Mouse (Mus musculus): ENCODE data around the gene Adck2. TPM values are rescaled to one million over a fixed set of nuclear protein-coding genes. Genes with fewer than 3 reads are reported as not detected.

Adck2 gene
- total RNA-seq, 2 experiments from 2014 or later: 30.7 to 35.1 TPM

- no peak for DNase-seq (ENCODE audit: low spot score in 2 of 2)
Observed at GRCm38 (mm10) chr6:39610207-39610606, 36.5 kb downstream of the Adck2 start.

GRCm38 (mm10) chr6:39611296-39611695 lies 37.6 kb downstream of the Adck2 start:
- DNase-seq (ENCODE audit: low spot score in 2 of 2): no peak

Other genes with a start within 250 kb of the Adck2 start
- 10 to 100 TPM; 65.9 to 71.6 TPM for gene Slc37a3, start 196.2 kb upstream of the Adck2 start, total RNA-seq (2021)
- not detected for gene Rab19, start 192.7 kb upstream of the Adck2 start, total RNA-seq (2021)
- gene Mkrn1, start 153.4 kb upstream of the Adck2 start, total RNA-seq (2021): 100 to 1,000 TPM; 130 to 131 TPM
- 10 to 100 TPM; 25.6 to 26.8 TPM for gene Dennd2a, start 16.0 kb upstream of the Adck2 start, total RNA-seq (2021)
- 1 to 10 TPM in 1 of 2 experiments, not detected in 1; 1.1 TPM for gene Gm42420, start 11.9 kb downstream of the Adck2 start, total RNA-seq (2021)
- gene Ndufb2, start 18.7 kb downstream of the Adck2 start, total RNA-seq (2021): 100 to 1,000 TPM; 173 to 197 TPM
- gene Braf, start 151.6 kb downstream of the Adck2 start, total RNA-seq (2021): 100 to 1,000 TPM; 113 to 115 TPM
- gene Mrps33, start 237.1 kb downstream of the Adck2 start, total RNA-seq (2021): 100 to 1,000 TPM in 1 of 2 experiments, 10 to 100 TPM in 1; 92.0 to 104 TPM

All from left cerebral cortex, adult 18-20 months (tissue).